Mouse (Mus musculus): ENCODE results near the gene Macf1.

DNA sequence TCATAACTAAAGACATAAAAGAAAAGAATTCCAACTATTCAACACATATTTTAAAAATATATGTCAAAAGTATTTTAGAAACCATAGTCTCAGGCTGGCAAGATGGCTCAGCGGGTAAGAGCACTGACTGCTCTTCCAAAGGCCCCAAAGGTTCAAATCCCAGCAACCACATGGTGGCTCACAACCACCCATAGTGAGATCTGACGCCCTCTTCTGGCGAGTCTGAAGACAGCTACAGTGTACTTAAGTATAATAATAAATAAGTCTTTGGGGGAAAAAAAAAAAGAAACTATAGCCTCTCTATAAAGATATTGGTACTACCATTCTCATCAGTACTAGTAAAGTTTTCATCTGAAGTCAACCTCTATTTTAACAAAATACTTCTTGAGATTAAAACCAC, 152.2 kb downstream of the Macf1 start:
- TF ChIP-seq POLR2A (IDR thresholded peaks at IDR 0.05; ENCODE audit: extremely low read depth, insufficient read depth, low read length) (no peak), CTCF (IDR thresholded peaks at IDR 0.05; ENCODE audit: extremely low read depth, insufficient read depth, low read length) (no peak)
